ENCODE assay signal across 8 mouse cellular contexts in the genomic region with DNA sequence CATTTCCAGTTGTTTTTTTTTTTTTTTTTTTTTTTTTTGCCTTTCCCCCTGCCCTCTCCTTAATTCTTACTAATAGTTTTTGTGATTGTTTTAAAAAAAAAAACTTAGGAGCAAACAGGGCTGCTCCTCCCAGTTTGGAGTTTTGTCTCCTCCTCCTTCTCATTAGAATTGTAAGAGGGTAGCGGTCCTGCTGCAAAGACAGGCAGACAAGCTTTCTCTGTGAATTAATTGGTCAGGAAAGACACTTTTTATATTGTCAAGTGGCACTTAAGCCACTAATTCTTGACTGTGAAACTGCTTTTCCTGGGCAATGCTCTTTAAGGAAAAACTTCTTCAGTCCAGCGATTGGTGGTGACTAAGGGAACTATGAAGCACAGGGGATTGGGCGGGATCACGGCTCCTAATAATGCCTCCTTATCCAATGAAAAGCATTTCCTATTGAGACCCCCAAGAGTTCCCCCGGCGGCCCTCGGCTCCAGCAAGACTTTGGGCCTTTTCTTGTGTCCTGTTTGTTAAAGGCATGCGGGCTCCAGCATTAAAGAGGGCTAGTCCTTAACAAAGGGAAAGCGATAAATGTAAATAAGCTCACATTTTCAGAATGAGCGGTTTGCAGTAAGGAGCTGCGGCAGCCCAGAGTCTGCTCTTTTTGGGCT. TPM values are rescaled to one million over a fixed set of nuclear protein-coding genes. Genes with fewer than 3 reads are reported as not detected.
A peak's percentile ranks its signal among the peaks of the same experiment; 100 is the strongest.
DNase-seq lines count a peak whose midpoint lies in the region; ATAC-seq and TF ChIP-seq lines count a peak whose summit lies in the region.

A gene (plus strand): TSS at position 451 of the 653 bp plus-strand sequence.

- no peak; the same call in 1 of the 2 replicates for TF ChIP-seq POLR2A in limb, embryonic 14.5 days (IDR thresholded peaks at IDR 0.05; ENCODE audit: borderline replicate concordance, extremely low read depth, insufficient read depth, insufficient read length)

- WGBS in forebrain, embryonic 16.5 days, result 18% methylated on average over 11 of the region's 11 CpGs
- 20% methylated on average over 11 of the region's 11 CpGs for WGBS in hindbrain, embryonic 10.5 days
- WGBS in limb, embryonic 14.5 days, result 20% methylated on average over 11 of the region's 11 CpGs
- 15% methylated on average over 11 of the region's 11 CpGs for WGBS in midbrain, embryonic 11.5 days

- DNase-seq in adrenal gland, adult (ENCODE audit: inconsistent age in 2 of 2, low spot score in 1 of 2), result peak; percentile 4 to 60
- DNase-seq in adrenal gland, adult 8-10 months, result no peak
- peak; percentile 16 for DNase-seq in adipocyte (ENCODE audit: low spot score)
- peak; percentile 68 for DNase-seq in hindbrain, embryonic 10.5 days (ENCODE audit: low spot score)
- DNase-seq in limb, embryonic 14.5 days (ENCODE audit: low spot score), result peak; percentile 89
- DNase-seq in midbrain, embryonic 11.5 days (ENCODE audit: low spot score, missing footprints), result peak; percentile 94
- peak; percentile 12 for DNase-seq in yolk sac, embryonic 10.5 days (ENCODE audit: low spot score)

- no peak within 1 kb of the TSS for H3K27ac ChIP-seq in forebrain, embryonic 16.5 days (ENCODE audit: low read length)
- peak within 1 kb of the TSS; percentile 85 for H3K27ac ChIP-seq in hindbrain, embryonic 10.5 days
- H3K27ac ChIP-seq in limb, embryonic 14.5 days (replicated peaks; ENCODE audit: low read depth, low read length), result peak within 1 kb of the TSS; percentile 86
- peak within 1 kb of the TSS; percentile 37 for H3K27ac ChIP-seq in midbrain, embryonic 11.5 days (ENCODE audit: low read depth, low read length)

- H3K9me3 ChIP-seq in forebrain, embryonic 16.5 days (ENCODE audit: control insufficient read depth, low read length), result no peaks in the 10 kb centered on the region
- H3K9me3 ChIP-seq in hindbrain, embryonic 10.5 days, result no peaks in the 10 kb centered on the region
- no peaks in the 10 kb centered on the region for H3K9me3 ChIP-seq in limb, embryonic 14.5 days (ENCODE audit: control insufficient read depth, low read length)
- no peaks in the 10 kb centered on the region for H3K9me3 ChIP-seq in midbrain, embryonic 11.5 days (ENCODE audit: control insufficient read depth, low read length)

- H3K4me2 ChIP-seq in forebrain, embryonic 16.5 days (ENCODE audit: low read length), result peak within 1 kb of the TSS; percentile 51
- peak within 1 kb of the TSS; percentile 45 for H3K4me2 ChIP-seq in limb, embryonic 14.5 days (replicated peaks; ENCODE audit: low read depth, low read length, severe bottlenecking)
- H3K4me2 ChIP-seq in midbrain, embryonic 11.5 days, result peak within 1 kb of the TSS; percentile 32

- H3K36me3 ChIP-seq in forebrain, embryonic 16.5 days (ENCODE audit: control insufficient read depth, insufficient read depth), result no peaks in the 10 kb centered on the region
- H3K36me3 ChIP-seq in hindbrain, embryonic 10.5 days, result no peaks in the 10 kb centered on the region
- H3K36me3 ChIP-seq in limb, embryonic 14.5 days (ENCODE audit: control insufficient read depth, insufficient read depth, low read length), result 0 out of 2 replicates have a peak, but pooled peaks cover 2% of the 10 kb centered on the region
- no peaks in the 10 kb centered on the region for H3K36me3 ChIP-seq in midbrain, embryonic 11.5 days (ENCODE audit: control insufficient read depth, insufficient read depth, low read length)

- H3K4me1 ChIP-seq in forebrain, embryonic 16.5 days (replicated peaks; ENCODE audit: control insufficient read depth, insufficient read depth, low read length), result no peaks in the 10 kb centered on the region
- H3K4me1 ChIP-seq in hindbrain, embryonic 10.5 days (replicated peaks), result no peaks in the 10 kb centered on the region
- no peaks in the 10 kb centered on the region for H3K4me1 ChIP-seq in limb, embryonic 14.5 days (ENCODE audit: control insufficient read depth, insufficient read depth, low read length)
- no peaks in the 10 kb centered on the region for H3K4me1 ChIP-seq in midbrain, embryonic 11.5 days (ENCODE audit: control insufficient read depth, insufficient read depth, low read length)

- H3K9ac ChIP-seq in forebrain, embryonic 16.5 days (replicated peaks; ENCODE audit: low read depth, low read length), result peak within 1 kb of the TSS; percentile 27; the same call in 1 of the 2 replicates
- peak within 1 kb of the TSS; percentile 69 for H3K9ac ChIP-seq in limb, embryonic 14.5 days (ENCODE audit: low read depth, low read length, severe bottlenecking)
- H3K9ac ChIP-seq in midbrain, embryonic 11.5 days (ENCODE audit: low read length), result peak within 1 kb of the TSS; percentile 41

- peak; percentile 92 for ATAC-seq in forebrain, embryonic 16.5 days
- ATAC-seq in limb, embryonic 14.5 days (ENCODE audit: low FRiP score, low read depth), result peak; percentile 91
- ATAC-seq in midbrain, embryonic 11.5 days (ENCODE audit: low FRiP score), result peak; percentile 96

- peak within 1 kb of the TSS; percentile 49 for H3K4me3 ChIP-seq in forebrain, embryonic 16.5 days (replicated peaks; ENCODE audit: low read length)
- peak within 1 kb of the TSS; percentile 50 for H3K4me3 ChIP-seq in hindbrain, embryonic 10.5 days
- H3K4me3 ChIP-seq in limb, embryonic 14.5 days (replicated peaks; ENCODE audit: low read length), result peak within 1 kb of the TSS; percentile 44
- peak within 1 kb of the TSS; percentile 29 for H3K4me3 ChIP-seq in midbrain, embryonic 11.5 days (ENCODE audit: low read depth, low read length)

- 0 out of 2 replicates have a peak, but pooled peaks cover 2% of the 10 kb centered on the region for H3K27me3 ChIP-seq in forebrain, embryonic 16.5 days (replicated peaks; ENCODE audit: control insufficient read depth, insufficient read depth, low read length)
- H3K27me3 ChIP-seq in hindbrain, embryonic 10.5 days (ENCODE audit: insufficient read depth, poor library complexity, severe bottlenecking), result peaks cover 12% of the 10 kb centered on the region; the same call in 1 of the 2 replicates
- H3K27me3 ChIP-seq in limb, embryonic 14.5 days (ENCODE audit: control insufficient read depth, insufficient read depth, low read length), result no peaks in the 10 kb centered on the region
- H3K27me3 ChIP-seq in midbrain, embryonic 11.5 days (ENCODE audit: control insufficient read depth, insufficient read depth, low read length), result no peaks in the 10 kb centered on the region

RNA-seq across cellular contexts. Expression of the gene that starts here (rescaled TPM):
- 1 to 10 TPM in 2 of 4 experiments, under 1 TPM in 2; 0.87 to 1.8 (median 1.3) TPM for total RNA-seq in adrenal gland, adult 8-10 months (2022)
- polyA plus RNA-seq in forebrain, embryonic 16.5 days (2015; fragmentation: Nextera tagmentation; extraction: Ambion mirVana), result 4.5 and 6.3 TPM in 2 replicates
- polyA plus RNA-seq in hindbrain, embryonic 10.5 days (2016; fragmentation: Nextera tagmentation; extraction: Ambion mirVana), result 10.6 and 12.7 TPM in 2 replicates
- polyA plus RNA-seq in limb, embryonic 14.5 days (2012; rRNA removed), result 19.4 and 24.6 TPM in 2 replicates
- polyA plus RNA-seq in limb, embryonic 14.5 days (2014; fragmentation: Nextera tagmentation; extraction: Ambion mirVana), result 41.6 and 46.1 TPM in 2 replicates
- polyA plus RNA-seq in midbrain, embryonic 11.5 days (2014; fragmentation: Nextera tagmentation; extraction: Ambion mirVana), result 21.2 and 22.4 TPM in 2 replicates
